Mouse (Mus musculus) cerebral cortex, adult 2 months (tissue): ENCODE results near the gene Cntrob.

Experiments used
- WGBS: fragments of 180-500 bp; shearing (Covaris S2); methylation state at CpG from one replicate; pipeline ENCODE4 v1.1.7; 2018; 5-methylcytosine and 5-hydroxymethylcytosine counted together

Cntrob gene

GRCm38 (mm10) chr11:69298231-69298630 is 25.3 kb downstream of the Cntrob start:
- WGBS = 73% methylated on average over 7 of the region's 7 CpGs

GRCm38 (mm10) chr11:69297799-69298198 is 25.8 kb downstream of the Cntrob start:
- 60% methylated on average over 2 of the region's 2 CpGs for whole genome bisulfite sequencing

DNA sequence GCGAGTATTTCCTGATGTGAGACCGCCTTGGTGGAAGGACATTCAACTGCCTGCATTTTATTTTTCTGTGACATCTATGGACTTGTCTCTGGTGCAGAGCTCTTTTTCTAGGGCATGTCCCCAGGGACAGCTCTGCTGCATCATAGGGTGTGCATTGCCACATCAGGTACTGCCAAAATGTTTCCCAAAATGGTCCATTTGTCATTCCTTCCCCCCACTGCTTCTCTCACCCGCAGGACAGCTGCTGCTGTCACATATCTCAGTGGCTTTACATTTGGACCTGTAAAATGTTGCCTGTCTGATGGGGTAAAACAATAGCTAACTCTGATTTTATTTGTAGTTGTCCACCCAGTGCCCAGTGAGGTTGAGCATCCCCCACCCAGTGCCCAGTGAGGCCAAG is 28.3 kb downstream of the Cntrob start:
- WGBS = 81% methylated on average over 3 of the region's 3 CpGs

GRCm38 (mm10) chr11:69291111-69291510 is 32.5 kb downstream of the Cntrob start:
- 97% methylated on average over 5 of the region's 5 CpGs for WGBS

DNA sequence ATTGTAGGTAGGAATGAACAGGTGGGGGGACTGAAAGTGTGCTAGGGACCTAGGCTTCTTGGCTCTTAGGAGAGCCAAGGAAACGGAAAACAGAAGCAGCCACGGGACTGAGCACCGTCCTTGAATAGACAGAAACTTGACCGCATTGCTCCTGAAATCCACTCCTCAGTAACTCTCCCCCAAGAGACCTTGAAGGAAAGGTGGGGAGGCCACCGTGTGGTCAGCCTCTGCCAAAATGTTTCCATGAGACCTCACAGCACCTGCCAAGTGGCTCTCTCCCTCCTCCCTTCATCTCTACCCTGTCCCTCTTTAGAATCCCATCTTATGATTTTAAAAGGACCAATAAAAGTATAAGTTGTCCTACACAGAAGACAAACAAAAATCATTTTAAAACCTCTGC is 46.3 kb downstream of the Cntrob start:
- WGBS = 77% methylated on average over 5 of the region's 5 CpGs

DNA sequence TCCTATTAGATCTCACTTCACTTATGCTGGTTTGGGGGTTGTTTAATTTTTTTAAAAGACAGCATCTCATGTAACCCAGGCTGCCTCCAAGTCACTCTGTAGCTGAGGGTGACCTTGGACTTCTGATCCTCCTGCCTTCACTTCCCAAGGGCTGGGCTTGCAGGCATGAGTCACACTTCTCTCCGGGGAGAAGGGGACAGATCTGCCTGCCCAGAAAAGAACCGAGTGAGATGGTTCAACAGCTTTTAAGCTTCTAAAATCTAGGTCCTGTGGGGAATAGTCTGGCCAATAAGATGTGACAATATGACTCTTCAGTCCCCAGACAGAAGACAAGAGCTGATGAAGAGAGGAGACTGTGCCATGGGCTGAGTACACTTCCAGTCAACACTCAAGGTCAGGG is 47.5 kb downstream of the Cntrob start:
- WGBS = 46% methylated on average over 2 of the region's 2 CpGs

DNA sequence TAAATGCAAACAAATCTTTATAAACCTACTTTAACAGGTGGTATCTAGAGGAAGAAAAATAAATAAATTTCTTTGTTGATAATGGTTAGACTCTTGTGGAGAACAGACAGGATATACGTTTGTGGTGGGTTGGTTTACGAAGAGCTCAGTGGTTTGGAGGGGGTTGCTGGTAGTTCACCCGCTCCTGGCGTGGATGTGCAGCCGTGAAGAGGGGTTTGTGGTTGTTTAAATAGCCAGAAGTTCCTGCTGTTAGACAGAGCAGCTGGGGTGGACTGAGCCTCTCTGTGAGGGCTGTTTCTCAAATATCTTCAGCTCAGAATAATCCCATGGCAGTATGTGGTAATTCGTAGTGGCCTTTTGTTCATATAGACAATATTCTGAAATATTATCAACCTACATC is 47.9 kb downstream of the Cntrob start:
- WGBS = 79% methylated on average over 6 of the region's 6 CpGs

GRCm38 (mm10) chr11:69272122-69272740 is 51.3 kb downstream of the Cntrob start:
- 33% methylated on average over 16 of the region's 16 CpGs for WGBS

GRCm38 (mm10) chr11:69269575-69269974 is 54.0 kb downstream of the Cntrob start:
- WGBS = 13% methylated on average over 13 of the region's 13 CpGs

GRCm38 (mm10) chr11:69268100-69268499 is 55.5 kb downstream of the Cntrob start:
- WGBS = 51% methylated on average over 13 of the region's 13 CpGs

- 34% methylated on average over 7 of the region's 7 CpGs for whole genome bisulfite sequencing
These were observed 56.2 kb downstream of the Cntrob start for GRCm38 (mm10) chr11:69267341-69267740.

GRCm38 (mm10) chr11:69266253-69266652 is 57.3 kb downstream of the Cntrob start:
- WGBS = 6% methylated on average over 10 of the region's 10 CpGs

DNA sequence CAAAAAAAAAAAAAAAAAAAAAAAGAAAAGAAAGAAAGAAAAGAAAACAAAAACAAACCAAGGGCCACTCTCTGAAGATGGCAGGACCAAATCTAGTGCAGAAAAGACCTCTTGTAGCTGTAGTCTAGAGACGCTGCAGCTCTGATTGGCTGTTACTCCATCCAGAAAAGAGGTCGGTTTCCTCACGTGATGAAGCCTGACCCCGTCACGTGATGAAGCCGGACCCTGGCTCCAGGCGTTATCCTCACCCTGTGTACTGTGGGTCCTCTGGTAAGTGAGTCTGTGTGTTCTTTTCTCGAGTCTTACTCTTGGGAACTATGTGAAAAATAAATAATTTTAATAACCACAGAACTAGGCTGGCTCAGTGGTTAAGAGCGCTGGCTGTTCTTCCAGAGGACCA is 58.2 kb downstream of the Cntrob start:
- 72% methylated on average over 9 of the region's 9 CpGs for WGBS

DNA sequence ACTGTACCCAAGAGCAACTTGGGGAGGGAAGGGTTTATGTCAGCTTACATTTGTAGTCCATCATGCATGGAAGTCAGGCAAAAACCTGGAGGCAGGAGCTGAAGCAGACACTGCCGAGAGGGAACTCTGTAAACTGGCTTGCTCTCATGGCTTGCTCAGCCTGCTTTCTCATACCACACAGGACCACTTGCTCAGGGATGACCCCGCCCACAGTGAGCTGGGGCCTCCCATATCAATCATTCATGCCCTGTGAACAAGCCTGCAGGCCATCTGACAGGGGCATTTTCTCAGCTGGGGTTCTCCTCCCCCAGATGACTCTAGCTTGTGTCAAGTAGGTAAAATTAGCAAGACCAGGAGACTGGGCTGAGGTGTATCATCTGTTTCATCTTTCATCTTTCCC is 59.3 kb downstream of the Cntrob start:
- WGBS = 73% methylated on average over 2 of the region's 2 CpGs

DNA sequence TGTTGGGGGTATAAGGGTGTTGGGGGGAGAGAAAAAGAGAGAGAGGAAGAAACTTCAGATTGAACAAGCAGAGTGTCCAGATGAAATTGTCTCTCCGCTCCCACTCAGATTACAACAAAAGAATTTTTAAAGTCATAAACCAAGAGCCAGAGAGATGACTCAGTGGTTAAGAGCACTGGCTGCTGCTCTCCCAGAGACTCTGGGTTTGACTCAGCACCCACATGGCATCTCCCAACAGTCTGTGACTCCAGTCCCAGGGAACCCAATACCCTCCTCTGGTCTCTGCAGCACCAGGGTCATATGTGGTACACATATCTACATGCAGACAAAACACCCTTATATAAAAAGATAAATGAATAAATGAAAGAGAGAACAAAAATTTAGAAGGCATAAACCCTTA is 63.5 kb downstream of the Cntrob start:
- WGBS = 58% methylated on average over 1 of the region's 1 CpGs

GRCm38 (mm10) chr11:69258287-69258686 is 65.3 kb downstream of the Cntrob start:
- WGBS = 56% methylated on average over 5 of the region's 5 CpGs

DNA sequence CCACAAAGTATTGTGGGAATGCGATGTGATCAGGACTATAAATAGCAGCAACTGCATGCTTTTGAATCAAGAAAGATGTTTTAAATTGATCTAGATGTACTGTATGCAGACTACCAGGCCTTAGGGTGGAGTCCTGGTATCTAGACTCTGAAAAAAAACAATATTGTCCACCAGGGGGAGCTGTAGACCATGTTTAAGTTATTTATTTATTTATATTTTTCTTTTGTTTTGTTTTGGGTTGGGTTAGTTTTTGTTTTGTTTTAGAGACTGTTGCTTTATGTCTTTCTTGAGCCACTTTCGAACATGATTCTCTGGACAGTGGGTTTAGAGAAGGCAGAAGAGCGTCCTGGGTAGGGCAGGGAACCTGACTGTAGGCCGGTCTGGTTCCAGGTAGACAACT is 65.8 kb downstream of the Cntrob start:
- 42% methylated on average over 4 of the region's 4 CpGs for WGBS

DNA sequence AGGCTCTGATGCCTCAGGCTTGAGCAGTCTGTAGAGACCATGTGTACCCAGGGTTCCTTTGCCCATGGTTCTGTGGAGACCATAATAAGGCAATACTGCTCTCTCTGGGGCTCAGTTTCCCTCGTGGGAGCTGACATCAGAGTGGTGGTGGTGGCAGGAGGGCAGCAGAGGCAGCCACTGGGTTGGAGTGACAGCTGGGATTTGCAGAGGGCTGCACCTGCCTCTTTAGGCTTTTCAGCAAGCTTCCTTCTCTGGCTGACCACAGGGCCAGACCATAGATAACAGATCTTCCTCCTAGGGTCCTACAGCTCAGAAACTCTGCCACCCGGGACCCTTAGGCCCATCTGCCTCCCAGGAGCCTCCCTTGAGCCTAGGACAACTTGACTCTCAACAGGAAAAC is 66.5 kb downstream of the Cntrob start:
- WGBS = 76% methylated on average over 2 of the region's 2 CpGs

DNA sequence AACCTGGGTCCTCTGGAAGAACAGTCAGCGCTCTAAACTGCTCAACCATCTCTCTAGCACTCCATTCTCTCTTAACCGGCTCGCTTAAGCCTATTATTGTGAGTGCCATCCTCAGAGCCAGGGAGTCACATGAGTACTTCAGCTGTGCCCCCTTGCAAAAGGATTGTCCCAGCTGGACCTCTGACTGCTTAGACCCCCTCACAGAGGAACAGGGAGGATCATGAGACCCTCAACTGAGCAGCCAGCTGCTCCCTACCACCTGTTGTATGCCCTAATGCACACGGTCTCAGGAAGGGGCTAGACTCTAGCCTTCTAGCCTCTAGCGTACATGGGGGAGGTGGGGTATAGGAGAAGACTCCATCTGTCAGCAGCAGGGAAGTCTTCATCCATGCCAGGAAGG is 68.8 kb downstream of the Cntrob start:
- whole genome bisulfite sequencing = 81% methylated on average over 5 of the region's 5 CpGs

- 44% methylated on average over 9 of the region's 9 CpGs for WGBS
These were observed 70.4 kb downstream of the Cntrob start for GRCm38 (mm10) chr11:69253131-69253530.

GRCm38 (mm10) chr11:69251953-69252352 is 71.6 kb downstream of the Cntrob start:
- 79% methylated on average over 7 of the region's 7 CpGs for WGBS

GRCm38 (mm10) chr11:69251135-69251842 is 72.3 kb downstream of the Cntrob start:
- 66% methylated on average over 14 of the region's 14 CpGs for WGBS

DNA sequence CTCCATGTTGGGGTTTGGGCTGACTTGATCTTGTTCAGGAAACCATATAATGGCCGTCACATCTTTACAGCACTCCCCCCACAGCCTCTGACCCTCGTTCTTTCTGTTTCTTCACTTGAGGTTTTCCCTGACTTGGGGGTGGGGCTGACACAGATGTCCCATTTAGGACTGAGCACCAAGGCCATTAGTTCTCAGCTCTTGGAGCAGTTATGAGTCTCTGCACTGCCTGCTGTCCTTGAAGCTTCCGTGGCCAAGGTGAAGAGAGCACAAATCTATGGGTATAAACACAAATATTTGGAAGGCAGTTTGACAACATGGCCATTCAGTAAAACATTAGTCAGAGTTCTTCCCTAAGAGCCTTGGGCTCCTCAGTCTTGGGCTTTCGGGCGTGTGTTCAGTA is 73.5 kb downstream of the Cntrob start:
- 85% methylated on average over 5 of the region's 5 CpGs for WGBS
